Mouse (Mus musculus): ENCODE measurements around the gene Rnf224. TPM values are rescaled to one million over a fixed set of nuclear protein-coding genes. Genes with fewer than 3 reads are reported as not detected.

Rnf224 gene
- polyA plus RNA-seq, 1 experiment, result not detected

GRCm38 (mm10) chr2:25230581-25230980 is 6.0 kb downstream of the Rnf224 start:
- no peak for TF ChIP-seq POLR2A (IDR thresholded peaks at IDR 0.05; ENCODE audit: borderline replicate concordance, insufficient read depth, low read length)
- no peak for TF ChIP-seq CTCF (IDR thresholded peaks at IDR 0.05; ENCODE audit: borderline replicate concordance, insufficient read depth, low read depth, low read length)
- H3K4me3 ChIP-seq (replicated peaks; ENCODE audit: insufficient read depth, low read depth, low read length), result no peak overlapping the region

DNA sequence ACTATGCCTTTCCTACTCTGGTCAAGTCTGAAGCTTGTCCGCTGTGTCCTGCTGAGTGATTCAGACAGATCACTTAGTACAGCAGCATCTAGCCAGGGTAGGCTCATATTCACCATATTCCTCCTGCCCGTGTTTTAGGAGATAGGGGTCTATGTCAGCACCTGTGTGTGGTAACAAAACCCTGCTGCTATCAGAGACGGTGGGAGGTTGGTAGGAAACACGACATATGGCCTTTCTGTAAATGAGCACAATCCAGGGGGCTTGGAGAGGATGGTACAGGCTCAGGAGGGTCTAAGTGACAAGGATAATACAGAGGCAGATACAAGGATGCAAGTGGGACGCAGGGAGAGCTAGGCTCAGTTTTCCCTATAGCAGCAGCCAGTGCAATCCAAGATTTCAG is 7.0 kb downstream of the Rnf224 start:
- Histone ChIP-seq H3K4me3 (replicated peaks; ENCODE audit: insufficient read depth, low read depth, low read length) (no peak overlapping the region), H3K4me1 (ENCODE audit: control insufficient read depth, insufficient read depth, low read length) (peaks cover 4% of the 10 kb centered on the region; the same call in 1 of the 2 replicates), H3K27ac (ENCODE audit: insufficient read depth, low read length) (no peak overlapping the region), H3K27me3 (ENCODE audit: control insufficient read depth, insufficient read depth, low read length) (no peaks in the 10 kb centered on the region)
- TF ChIP-seq CTCF (IDR thresholded peaks at IDR 0.05; ENCODE audit: borderline replicate concordance, insufficient read depth, low read depth, low read length), result no peak
- no peak for TF ChIP-seq POLR2A (IDR thresholded peaks at IDR 0.05; ENCODE audit: borderline replicate concordance, insufficient read depth, low read length)
- WGBS, result 87% methylated on average over 5 of the region's 5 CpGs
- no peak for DNase-seq

More at GRCm38 (mm10) chr2:25230581-25230980, 6.0 kb downstream of the Rnf224 start:
- Histone ChIP-seq H3K4me1 (ENCODE audit: control insufficient read depth, insufficient read depth, low read length) (peaks cover 4% of the 10 kb centered on the region; the same call in 1 of the 2 replicates), H3K27ac (ENCODE audit: insufficient read depth, low read length) (no peak overlapping the region), H3K27me3 (ENCODE audit: control insufficient read depth, insufficient read depth, low read length) (no peaks in the 10 kb centered on the region)
- no peak for DNase-seq
- 74% methylated on average over 7 of the region's 7 CpGs for WGBS

DNA sequence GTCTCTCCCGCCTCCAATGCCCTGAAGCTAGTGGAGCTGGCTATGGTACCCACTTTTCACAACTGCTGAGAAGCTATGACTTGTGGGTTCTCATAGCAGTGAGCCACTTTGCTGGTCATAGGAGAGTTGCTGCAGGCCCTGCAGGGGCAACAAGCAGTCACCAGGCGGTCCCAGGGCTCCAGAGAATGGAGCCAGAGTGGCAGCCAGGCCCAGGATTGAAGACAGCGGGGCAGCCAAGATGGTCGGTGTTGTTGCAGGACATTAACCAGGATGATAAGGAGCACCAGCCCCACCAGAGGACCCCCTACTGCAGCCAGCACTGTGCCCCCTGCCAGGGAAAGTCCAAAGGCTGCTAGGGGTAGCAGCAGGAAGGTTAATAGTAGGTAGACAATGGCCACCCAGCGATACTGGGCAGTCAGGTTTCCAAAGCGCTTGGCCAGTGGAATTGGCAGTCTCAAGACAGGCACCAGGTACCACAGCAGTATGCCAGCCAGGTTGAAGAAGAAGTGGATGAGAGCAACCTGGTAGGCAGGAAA is 7.5 kb downstream of the Rnf224 start:
- Histone ChIP-seq H3K4me1 (ENCODE audit: control insufficient read depth, insufficient read depth, low read length) (peaks cover 4% of the 10 kb centered on the region; the same call in 1 of the 2 replicates), H3K27ac (ENCODE audit: insufficient read depth, low read length) (peak overlapping the region; percentile 38), H3K4me3 (replicated peaks; ENCODE audit: insufficient read depth, low read depth, low read length) (no peak overlapping the region), H3K27me3 (ENCODE audit: control insufficient read depth, insufficient read depth, low read length) (no peaks in the 10 kb centered on the region)
- DNase-seq, result no peak
- WGBS, result 67% methylated on average over 6 of the region's 6 CpGs
- TF ChIP-seq POLR2A (IDR thresholded peaks at IDR 0.05; ENCODE audit: borderline replicate concordance, insufficient read depth, low read length) (no peak), CTCF (IDR thresholded peaks at IDR 0.05; ENCODE audit: borderline replicate concordance, insufficient read depth, low read depth, low read length) (no peak)

- WGBS, result under 1% methylated on average over 7 of the region's 7 CpGs
- Histone ChIP-seq H3K4me3 (replicated peaks; ENCODE audit: insufficient read depth, low read depth, low read length) (peak overlapping the region; percentile 37), H3K4me1 (ENCODE audit: control insufficient read depth, insufficient read depth, low read length) (peaks cover 4% of the 10 kb centered on the region; the same call in 1 of the 2 replicates), H3K27me3 (ENCODE audit: control insufficient read depth, insufficient read depth, low read length) (no peaks in the 10 kb centered on the region), H3K27ac (ENCODE audit: insufficient read depth, low read length) (peak overlapping the region; percentile 69)
- DNase-seq, result peak; percentile 85 to 90
- TF ChIP-seq CTCF (IDR thresholded peaks at IDR 0.05; ENCODE audit: borderline replicate concordance, insufficient read depth, low read depth, low read length) (peak; percentile 85), POLR2A (IDR thresholded peaks at IDR 0.05; ENCODE audit: borderline replicate concordance, insufficient read depth, low read length) (no peak)
These were observed 8.1 kb downstream of the Rnf224 start for GRCm38 (mm10) chr2:25228431-25228889.

DNA sequence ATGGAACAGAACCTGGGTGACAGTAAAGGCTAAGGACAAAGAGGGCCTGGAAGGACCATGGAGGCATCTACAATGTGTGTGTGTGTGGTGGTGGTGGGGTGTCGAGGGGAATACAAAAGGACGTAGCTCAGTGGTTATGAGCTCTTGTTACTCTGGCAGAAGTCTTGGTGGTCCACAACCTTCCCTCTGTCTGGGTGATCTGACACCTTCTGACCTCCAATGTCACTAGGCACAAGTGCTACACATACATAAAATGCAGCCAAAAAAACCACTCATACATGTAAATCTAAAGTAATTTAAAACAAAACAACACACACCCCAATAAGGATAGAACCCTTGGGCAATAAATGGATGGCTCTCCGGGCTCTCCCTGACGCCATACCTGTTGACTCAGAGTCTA is 9.2 kb downstream of the Rnf224 start:
- Histone ChIP-seq H3K4me1 (ENCODE audit: control insufficient read depth, insufficient read depth, low read length) (peaks cover 4% of the 10 kb centered on the region; the same call in 1 of the 2 replicates), H3K27me3 (ENCODE audit: control insufficient read depth, insufficient read depth, low read length) (no peaks in the 10 kb centered on the region), H3K4me3 (replicated peaks; ENCODE audit: insufficient read depth, low read depth, low read length) (no peak overlapping the region), H3K27ac (ENCODE audit: insufficient read depth, low read length) (peak overlapping the region; percentile 43; the same call in 1 of the 2 replicates)
- TF ChIP-seq POLR2A (IDR thresholded peaks at IDR 0.05; ENCODE audit: borderline replicate concordance, insufficient read depth, low read length) (no peak), CTCF (IDR thresholded peaks at IDR 0.05; ENCODE audit: borderline replicate concordance, insufficient read depth, low read depth, low read length) (no peak)
- WGBS, result 87% methylated on average over 4 of the region's 4 CpGs
- no peak for DNase-seq

DNA sequence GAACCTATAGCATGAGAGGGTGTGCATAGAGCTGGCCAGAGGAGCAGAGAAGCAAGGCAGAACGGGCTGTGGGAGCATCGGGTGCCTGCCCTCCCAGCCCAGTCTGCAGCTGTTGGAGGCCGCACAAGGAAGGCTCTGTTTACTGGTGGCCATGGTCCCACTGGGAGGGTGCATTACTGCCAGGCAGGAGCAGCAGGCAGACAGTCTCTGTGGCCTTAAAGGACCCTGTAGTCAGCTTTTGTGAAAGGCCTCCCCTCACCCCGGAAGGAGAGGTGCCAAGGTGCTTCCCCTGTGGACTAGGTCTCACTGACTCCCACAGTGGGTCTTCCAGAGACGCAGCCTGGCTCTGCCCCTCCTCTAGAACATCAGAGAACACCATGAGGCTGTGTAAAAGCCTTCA is 9.7 kb downstream of the Rnf224 start:
- WGBS, result 31% methylated on average over 5 of the region's 5 CpGs

GRCm38 (mm10) chr2:25225811-25226379 is 10.7 kb downstream of the Rnf224 start:
- Histone ChIP-seq H3K27ac (ENCODE audit: insufficient read depth, low read length) (peak overlapping the region; percentile 78; the same call in 1 of the 2 replicates), H3K4me3 (replicated peaks; ENCODE audit: insufficient read depth, low read depth, low read length) (no peak overlapping the region), H3K27me3 (ENCODE audit: control insufficient read depth, insufficient read depth, low read length) (no peaks in the 10 kb centered on the region), H3K4me1 (ENCODE audit: control insufficient read depth, insufficient read depth, low read length) (peaks cover 4% of the 10 kb centered on the region; the same call in 1 of the 2 replicates)
- DNase-seq, result no peak
- TF ChIP-seq CTCF (IDR thresholded peaks at IDR 0.05; ENCODE audit: borderline replicate concordance, insufficient read depth, low read depth, low read length) (no peak), POLR2A (IDR thresholded peaks at IDR 0.05; ENCODE audit: borderline replicate concordance, insufficient read depth, low read length) (no peak)
- 54% methylated on average over 8 of the region's 8 CpGs for WGBS

More for the DNA sequence above, 9.7 kb downstream of the Rnf224 start:
- TF ChIP-seq CTCF (IDR thresholded peaks at IDR 0.05; ENCODE audit: borderline replicate concordance, insufficient read depth, low read depth, low read length) (no peak), POLR2A (IDR thresholded peaks at IDR 0.05; ENCODE audit: borderline replicate concordance, insufficient read depth, low read length) (no peak)
- 0 out of 2 replicates have a peak overlapping the region, but pooled peaks have one; percentile 43 for H3K27ac ChIP-seq (ENCODE audit: insufficient read depth, low read length)
- no peaks in the 10 kb centered on the region for H3K27me3 ChIP-seq (ENCODE audit: control insufficient read depth, insufficient read depth, low read length)
- peak; percentile 42 to 58 for DNase-seq
- H3K4me3 ChIP-seq (replicated peaks; ENCODE audit: insufficient read depth, low read depth, low read length), result no peak overlapping the region
- peaks cover 4% of the 10 kb centered on the region; the same call in 1 of the 2 replicates for H3K4me1 ChIP-seq (ENCODE audit: control insufficient read depth, insufficient read depth, low read length)

Measured in cerebellum, adult 2 months (tissue).